Mouse (Mus musculus) erythroblast, embryonic 14.5 days (primary cell): ENCODE results near the gene Dhh.

Experiments
- GATA1 ChIP-seq: IDR thresholded peaks from 2 replicates; pipeline ENCODE4 v1.6.1; 2012; ENCODE audit warnings: low read length, inconsistent platforms, mixed read lengths
- TAL1 ChIP-seq: IDR thresholded peaks from 3 replicates; pipeline ENCODE4 v1.6.1; 2012; ENCODE audit warnings: low read length, inconsistent platforms, mixed read lengths

GRCm38 (mm10) chr15:98916016-98916415 is 17.7 kb upstream of the Dhh start:
- TF ChIP-seq GATA1 (no peak), TAL1 (no peak)
